Mouse (Mus musculus) gastrocnemius, adult 2 months (tissue): ENCODE data around the gene Gm49450. TPM values are rescaled to one million over a fixed set of nuclear protein-coding genes. Genes with fewer than 3 reads are reported as not detected.
"Not testable (repeated sequence)": the region's sequence is repeated elsewhere in the genome, so short reads cannot be mapped to it uniquely, and the experiment has no call there.

ENCODE experiments used
- DNase-seq: peaks from one replicate; pipeline ENCODE4 v3.0.0; 2022
- H3K27ac ChIP-seq: fragments of 200-600 bp; 2 replicates; pipeline ENCODE4 v1.8.1; 2022; ENCODE audit warnings: mild to moderate bottlenecking
- H3K4me3 ChIP-seq: fragments of 200-600 bp; 2 replicates; pipeline ENCODE4 v1.8.1; 2022; ENCODE audit warnings: mild to moderate bottlenecking, moderate library complexity
- CTCF ChIP-seq: fragments of 200-600 bp; IDR thresholded peaks from 2 replicates; pipeline ENCODE4 v1.8.1; 2022; ENCODE audit warnings: antibody characterized with exemption, mild to moderate bottlenecking, moderate library complexity
- intact Hi-C: fragments of 180-260 bp; cut with DNase I; formaldehyde crosslinking; loops from one replicate; pipeline ENCODE4 v1.15.1; 2025
- total RNA-seq, 2 experiments: library from RNA; stranded (reverse); gene quantifications; 2 replicates each; pipeline ENCODE4 v1.2.3; 2021

Gene Gm49450
- total RNA-seq, 2 experiments from 2014 or later: not detected

- TF ChIP-seq CTCF: no peak
- DNase-seq: no peak
- Histone ChIP-seq H3K27ac (no peak overlapping the region), H3K4me3 (no peak overlapping the region)
- intact Hi-C loops: no loop called here
These were observed 30.8 kb downstream of the Gm49450 start for GRCm38 (mm10) chr15:98922581-98922980.

- intact Hi-C loops: no loop called here
- TF ChIP-seq CTCF: no peak
- H3K27ac ChIP-seq: no peak overlapping the region
These were observed 31.8 kb downstream of the Gm49450 start for GRCm38 (mm10) chr15:98921510-98921909.

GRCm38 (mm10) chr15:98918499-98918895, 34.9 kb downstream of the Gm49450 start:
- not testable (repeated sequence) for DNase-seq
- intact Hi-C loops: loop anchor here (5.0 kb wide), 1 partner anchor 36 kb away; no protein-coding TSS in a partner anchor
- peak overlapping the region; percentile 85 for H3K4me3 ChIP-seq
- peak overlapping the region; percentile 98 for H3K27ac ChIP-seq

More at GRCm38 (mm10) chr15:98921510-98921909, 31.8 kb downstream of the Gm49450 start:
- DNase-seq: no peak
- no peak overlapping the region for H3K4me3 ChIP-seq

- DNase-seq: peak; percentile 99
- Histone ChIP-seq H3K4me3 (peak within 1 kb of the TSS; percentile 85), H3K27ac (peak within 1 kb of the TSS; percentile 98)
- intact Hi-C loops: loop anchor here (5.0 kb wide), 1 partner anchor 36 kb away; no protein-coding TSS in a partner anchor
- no peak for TF ChIP-seq CTCF
These were observed 35.5 kb downstream of the Gm49450 start, which contains the start of gene Lmbr1l for GRCm38 (mm10) chr15:98917538-98918498. Lmbr1l (minus strand) TSS chr15:98918231.

- intact Hi-C loops: loop anchor here (5.0 kb wide), 1 partner anchor 35 kb away; no protein-coding TSS in a partner anchor
- Histone ChIP-seq H3K4me3 (peak overlapping the region; percentile 85), H3K27ac (peak overlapping the region; percentile 98)
- no peak for TF ChIP-seq CTCF
- DNase-seq: no peak
These were observed 36.3 kb downstream of the Gm49450 start for GRCm38 (mm10) chr15:98917091-98917490.

- TF ChIP-seq CTCF: no peak
- no peak overlapping the region for H3K4me3 ChIP-seq
- no peak overlapping the region for H3K27ac ChIP-seq
- intact Hi-C loops: loop anchor here (5.0 kb wide), 1 partner anchor 34 kb away; no protein-coding TSS in a partner anchor
- no peak for DNase-seq
These were observed 37.3 kb downstream of the Gm49450 start for GRCm38 (mm10) chr15:98916016-98916415.

- intact Hi-C loops: loop anchor here (5.0 kb wide), 1 partner anchor 33 kb away; no protein-coding TSS in a partner anchor
- DNase-seq: no peak
- Histone ChIP-seq H3K27ac (no peak overlapping the region), H3K4me3 (no peak overlapping the region)
- no peak for TF ChIP-seq CTCF
These were observed 38.4 kb downstream of the Gm49450 start for GRCm38 (mm10) chr15:98914903-98915302.

- Histone ChIP-seq H3K4me3 (no peak overlapping the region), H3K27ac (no peak overlapping the region)
- peak; percentile 38 for DNase-seq
- intact Hi-C loops: no loop called here
- peak; percentile 65 for TF ChIP-seq CTCF
These were observed 48.7 kb downstream of the Gm49450 start for GRCm38 (mm10) chr15:98904692-98905091.

- no peak for TF ChIP-seq CTCF
- intact Hi-C loops: no loop called here
- Histone ChIP-seq H3K4me3 (no peak overlapping the region), H3K27ac (no peak overlapping the region)
- DNase-seq: no peak
These were observed 50.8 kb downstream of the Gm49450 start for GRCm38 (mm10) chr15:98902600-98902999.

GRCm38 (mm10) chr15:98901530-98901929, 51.8 kb downstream of the Gm49450 start:
- intact Hi-C loops: no loop called here

GRCm38 (mm10) chr15:98897928-98898800, 55.2 kb downstream of the Gm49450 start, which contains the start of gene Dhh:
Dhh (minus strand) TSS chr15:98898540.
- peak within 1 kb of the TSS; percentile 66 for H3K4me3 ChIP-seq
- intact Hi-C loops: no loop called here
- no peak for TF ChIP-seq CTCF
- peak within 1 kb of the TSS; percentile 52 for H3K27ac ChIP-seq
- DNase-seq: peak; percentile 27

More at GRCm38 (mm10) chr15:98901530-98901929, 51.8 kb downstream of the Gm49450 start:
- peak; percentile 16; the same call in 1 of the 2 replicates for TF ChIP-seq CTCF
- no peak overlapping the region for H3K4me3 ChIP-seq
- no peak for DNase-seq
- H3K27ac ChIP-seq: no peak overlapping the region

GRCm38 (mm10) chr15:98897495-98897894, 55.9 kb downstream of the Gm49450 start:
- peak; percentile 51 for DNase-seq
- Histone ChIP-seq H3K27ac (peak overlapping the region; percentile 52), H3K4me3 (peak overlapping the region; percentile 66)
- TF ChIP-seq CTCF: no peak
- intact Hi-C loops: no loop called here
